Mouse (Mus musculus): ENCODE data around the gene Afmid. TPM values are rescaled to one million over a fixed set of nuclear protein-coding genes. Genes with fewer than 3 reads are reported as not detected.
"Not testable (repeated sequence)": the region's sequence is repeated elsewhere in the genome, so short reads cannot be mapped to it uniquely, and the experiment has no call there.

Afmid gene
- polyA plus RNA-seq, 1 experiment from 2014 or later: 34.4 TPM

DNA sequence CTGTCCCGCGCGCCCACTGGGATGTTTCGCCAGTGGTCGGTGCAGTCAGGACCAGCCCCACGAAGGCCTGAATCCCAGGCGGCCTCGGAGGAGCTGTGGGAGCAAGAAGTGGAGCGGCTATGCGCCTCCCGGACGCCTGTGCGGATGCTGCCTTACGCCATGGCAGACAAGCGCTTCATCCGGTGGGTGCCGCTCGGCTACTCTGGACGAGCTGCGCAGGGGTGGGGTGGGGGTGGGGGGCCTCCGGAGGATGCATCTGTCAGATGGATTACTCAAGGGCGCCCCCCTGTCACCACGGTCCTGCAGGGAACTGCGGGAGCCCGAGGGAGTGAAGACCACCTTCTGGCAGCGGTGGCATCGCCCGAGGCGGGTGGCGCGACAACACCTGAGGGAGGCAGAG, 42.6 kb upstream of the Afmid start:
- WGBS (ENCODE audit: insufficient replicate concordance): 2% methylated on average over 31 of the region's 31 CpGs
- peak overlapping the region; percentile 89 for H3K9ac ChIP-seq (replicated peaks)
- H3K9me3 ChIP-seq (ENCODE audit: low read length): no peaks in the 10 kb centered on the region
- peak overlapping the region; percentile 97 for H3K4me2 ChIP-seq (ENCODE audit: low read depth, low read length)
- H3K4me1 ChIP-seq (ENCODE audit: insufficient read depth): peaks cover 18% of the 10 kb centered on the region
- peak; percentile 86 for DNase-seq
- TF ChIP-seq CTCF (IDR thresholded peaks at IDR 0.05; ENCODE audit: low read depth): peak; percentile 65
- TF ChIP-seq EP300 (IDR thresholded peaks at IDR 0.05; ENCODE audit: low read depth): no peak
- peaks cover 36% of the 10 kb centered on the region for H3K36me3 ChIP-seq (replicated peaks; ENCODE audit: insufficient read depth, low read length)
- ATAC-seq: no peak
- H3K27ac ChIP-seq (ENCODE audit: low read depth): peak overlapping the region; percentile 97
- H3K27me3 ChIP-seq (ENCODE audit: insufficient read depth, low read length): no peaks in the 10 kb centered on the region
- H3K4me3 ChIP-seq (ENCODE audit: low read depth, low read length): peak overlapping the region; percentile 82

DNA sequence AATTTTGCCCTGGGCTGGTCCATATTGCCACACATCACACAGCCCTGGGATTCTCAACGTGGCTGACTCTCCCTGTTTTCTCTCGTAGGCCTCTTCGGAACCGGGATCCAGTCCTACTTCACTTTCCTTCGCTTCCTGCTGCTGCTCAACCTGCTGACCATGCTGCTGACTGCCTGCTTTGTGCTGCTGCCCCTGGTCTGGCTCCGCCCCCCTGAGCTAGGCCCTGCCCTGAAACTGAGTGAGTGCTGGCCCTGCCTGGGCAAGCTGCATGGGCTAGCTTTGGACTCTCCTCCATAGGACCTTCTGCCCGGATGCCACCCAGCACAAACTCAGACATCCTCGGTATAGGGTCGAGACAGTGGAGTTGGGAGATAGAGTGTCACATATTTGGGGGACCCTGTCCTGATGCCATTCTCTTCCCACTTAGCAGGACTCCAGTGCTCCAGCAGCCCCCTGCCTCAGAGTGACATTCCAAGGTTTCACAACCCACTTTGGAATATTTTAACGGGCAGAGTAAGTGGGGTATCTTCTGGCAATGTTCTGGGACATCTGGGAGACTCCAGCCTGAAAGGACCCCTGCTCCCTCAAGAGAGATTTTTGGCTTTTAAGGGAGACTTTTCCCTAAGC, 41.9 kb upstream of the Afmid start:
- TF ChIP-seq CTCF (IDR thresholded peaks at IDR 0.05; ENCODE audit: low read depth): no peak
- TF ChIP-seq EP300 (IDR thresholded peaks at IDR 0.05; ENCODE audit: low read depth): no peak
- H3K9me3 ChIP-seq (ENCODE audit: low read length): no peaks in the 10 kb centered on the region
- no peak for ATAC-seq
- peak overlapping the region; percentile 82 for H3K4me3 ChIP-seq (ENCODE audit: low read depth, low read length)
- H3K4me1 ChIP-seq (ENCODE audit: insufficient read depth): peaks cover 11% of the 10 kb centered on the region
- H3K27me3 ChIP-seq (ENCODE audit: insufficient read depth, low read length): no peaks in the 10 kb centered on the region
- peak overlapping the region; percentile 97 for H3K27ac ChIP-seq (ENCODE audit: low read depth)
- DNase-seq: peak; percentile 78
- peak overlapping the region; percentile 89 for H3K9ac ChIP-seq (replicated peaks)
- H3K36me3 ChIP-seq (replicated peaks; ENCODE audit: insufficient read depth, low read length): peaks cover 29% of the 10 kb centered on the region
- WGBS (ENCODE audit: insufficient replicate concordance): 49% methylated on average over 10 of the region's 10 CpGs
- peak overlapping the region; percentile 97 for H3K4me2 ChIP-seq (ENCODE audit: low read depth, low read length)

DNA sequence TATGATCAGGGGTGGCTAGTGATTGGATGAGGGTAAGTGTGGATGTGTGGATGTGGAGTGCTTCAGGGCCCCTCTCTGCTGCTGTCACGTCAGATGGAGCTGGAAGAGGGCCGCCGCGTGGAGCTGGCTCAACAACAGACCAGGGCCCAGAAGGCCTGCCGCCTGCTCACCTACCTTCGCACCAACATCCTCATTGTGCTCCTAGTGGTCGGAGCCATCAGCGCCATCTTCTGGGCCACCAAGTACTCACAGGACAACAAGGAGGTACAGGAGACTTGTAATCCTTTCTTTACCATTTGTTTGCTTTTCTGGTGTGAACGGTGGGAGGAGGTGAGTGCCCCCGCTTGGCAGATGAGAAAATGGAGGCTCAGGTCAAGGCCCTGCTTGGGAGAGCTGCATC, 39.4 kb upstream of the Afmid start:
- H3K4me3 ChIP-seq (ENCODE audit: low read depth, low read length): no peak overlapping the region
- H3K4me1 ChIP-seq (ENCODE audit: insufficient read depth): peaks cover 18% of the 10 kb centered on the region
- 10% methylated on average over 10 of the region's 10 CpGs for WGBS (ENCODE audit: insufficient replicate concordance)
- no peak for TF ChIP-seq EP300 (IDR thresholded peaks at IDR 0.05; ENCODE audit: low read depth)
- TF ChIP-seq CTCF (IDR thresholded peaks at IDR 0.05; ENCODE audit: low read depth): peak; percentile 89
- H3K9ac ChIP-seq (replicated peaks): peak overlapping the region; percentile 26; the same call in 1 of the 2 replicates
- peak; percentile 78 for DNase-seq
- H3K36me3 ChIP-seq (replicated peaks; ENCODE audit: insufficient read depth, low read length): peaks cover 32% of the 10 kb centered on the region
- H3K27me3 ChIP-seq (ENCODE audit: insufficient read depth, low read length): no peaks in the 10 kb centered on the region
- no peak overlapping the region for H3K27ac ChIP-seq (ENCODE audit: low read depth)
- H3K9me3 ChIP-seq (ENCODE audit: low read length): no peaks in the 10 kb centered on the region
- no peak overlapping the region for H3K4me2 ChIP-seq (ENCODE audit: low read depth, low read length)
- no peak for ATAC-seq

DNA sequence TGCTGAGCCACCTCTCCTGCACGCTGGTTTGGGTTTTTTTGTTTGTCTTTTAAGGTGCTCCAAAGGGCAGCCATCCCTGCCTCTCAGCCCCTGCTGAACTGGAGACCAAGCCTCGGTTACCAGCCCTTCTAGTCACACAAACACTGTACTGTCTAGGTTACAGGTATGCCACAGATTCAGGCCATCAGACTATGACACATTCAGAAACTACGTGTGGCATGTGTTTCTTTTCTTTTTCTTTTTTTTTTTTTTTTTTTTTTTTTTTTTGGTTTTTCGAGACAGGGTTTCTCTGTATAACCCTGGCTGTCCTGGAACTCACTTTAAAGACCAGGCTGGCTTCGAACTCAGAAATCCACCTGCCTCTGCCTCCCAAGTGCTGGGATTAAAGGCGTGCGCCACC, 37.2 kb upstream of the Afmid start:
- not testable (repeated sequence) for H3K4me3 ChIP-seq (ENCODE audit: low read depth, low read length); H3K9ac ChIP-seq (replicated peaks); H3K9me3 ChIP-seq (ENCODE audit: low read length); H3K27ac ChIP-seq (ENCODE audit: low read depth); DNase-seq; H3K27me3 ChIP-seq (ENCODE audit: insufficient read depth, low read length); ATAC-seq; H3K4me2 ChIP-seq (ENCODE audit: low read depth, low read length)
- WGBS (ENCODE audit: insufficient replicate concordance): 85% methylated on average over 7 of the region's 7 CpGs
- Histone ChIP-seq H3K4me1 (ENCODE audit: insufficient read depth) (peaks cover 32% of the 10 kb centered on the region), H3K36me3 (replicated peaks; ENCODE audit: insufficient read depth, low read length) (peaks cover 35% of the 10 kb centered on the region)

DNA sequence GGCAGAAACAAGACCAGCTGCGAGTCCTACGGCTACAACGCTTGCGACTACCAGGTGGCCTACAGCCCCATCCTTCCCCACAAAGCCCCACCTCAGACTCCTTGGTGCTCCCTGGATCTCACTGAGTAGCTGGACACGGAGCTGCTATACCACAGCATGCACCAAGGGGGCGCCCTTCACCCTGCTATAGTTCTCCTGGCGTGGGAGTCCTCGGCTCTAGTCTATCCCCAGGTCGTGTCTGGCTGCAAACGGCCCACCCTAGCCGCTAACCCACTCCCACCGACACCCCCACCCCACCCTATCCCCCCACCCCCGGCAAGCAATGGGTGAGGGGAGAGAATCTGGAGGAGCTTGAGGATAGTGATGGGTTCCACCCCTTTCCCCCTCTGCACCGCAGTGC, 35.4 kb upstream of the Afmid start:
- Histone ChIP-seq H3K4me2 (ENCODE audit: low read depth, low read length) (peak overlapping the region; percentile 69), H3K4me3 (ENCODE audit: low read depth, low read length) (peak overlapping the region; percentile 21; the same call in 1 of the 2 replicates), H3K27me3 (ENCODE audit: insufficient read depth, low read length) (no peaks in the 10 kb centered on the region), H3K4me1 (ENCODE audit: insufficient read depth) (peaks cover 26% of the 10 kb centered on the region), H3K36me3 (replicated peaks; ENCODE audit: insufficient read depth, low read length) (peaks cover 21% of the 10 kb centered on the region), H3K27ac (ENCODE audit: low read depth) (no peak overlapping the region), H3K9me3 (ENCODE audit: low read length) (no peaks in the 10 kb centered on the region), H3K9ac (replicated peaks) (0 out of 2 replicates have a peak overlapping the region, but pooled peaks have one; percentile 22)
- DNase-seq (peak; percentile 88), ATAC-seq (peak; percentile 71)
- TF ChIP-seq EP300 (IDR thresholded peaks at IDR 0.05; ENCODE audit: low read depth): no peak
- peak; percentile 93 for TF ChIP-seq CTCF (IDR thresholded peaks at IDR 0.05; ENCODE audit: low read depth)
- WGBS (ENCODE audit: insufficient replicate concordance): 7% methylated on average over 14 of the region's 14 CpGs

DNA sequence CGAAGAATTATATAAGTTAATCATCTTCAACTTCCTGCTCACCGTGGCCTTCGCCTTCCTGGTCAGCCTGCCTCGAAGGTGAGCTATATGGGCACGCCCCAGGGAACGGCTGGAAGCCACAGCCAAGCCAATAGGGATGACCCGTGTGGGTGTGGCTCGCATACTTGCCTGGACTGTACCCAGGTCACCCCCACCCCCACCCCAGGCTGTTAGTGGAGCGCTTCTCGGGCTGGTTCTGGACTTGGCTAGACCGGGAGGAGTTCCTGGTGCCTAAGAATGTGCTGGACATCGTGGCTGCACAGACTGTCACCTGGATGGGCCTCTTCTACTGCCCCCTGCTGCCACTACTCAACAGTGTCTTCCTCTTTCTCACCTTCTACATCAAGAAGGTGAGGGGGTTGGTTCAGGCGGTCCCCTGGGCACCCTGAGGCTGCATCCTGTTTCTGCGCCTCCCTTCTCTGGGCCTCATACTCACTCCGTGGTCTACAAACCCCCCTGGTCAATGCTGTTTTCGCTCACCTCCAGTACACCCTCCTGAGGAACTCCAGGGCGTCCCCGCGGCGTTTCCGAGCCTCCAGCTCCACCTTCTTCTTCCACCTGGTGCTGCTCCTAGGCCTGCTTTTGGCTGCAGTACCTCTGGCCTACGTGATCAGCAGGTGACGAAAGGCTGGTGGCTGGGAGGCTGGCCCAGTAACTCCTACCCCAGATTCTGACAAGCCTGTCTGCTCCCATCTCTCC, 34.9 kb upstream of the Afmid start:
- H3K36me3 ChIP-seq (replicated peaks; ENCODE audit: insufficient read depth, low read length): peaks cover 17% of the 10 kb centered on the region
- peak; percentile 65 for DNase-seq
- peak overlapping the region; percentile 21; the same call in 1 of the 2 replicates for H3K4me3 ChIP-seq (ENCODE audit: low read depth, low read length)
- 40% methylated on average over 23 of the region's 23 CpGs for WGBS (ENCODE audit: insufficient replicate concordance)
- peak; percentile 70 for ATAC-seq
- H3K4me2 ChIP-seq (ENCODE audit: low read depth, low read length): peak overlapping the region; percentile 69
- 0 out of 2 replicates have a peak overlapping the region, but pooled peaks have one; percentile 22 for H3K9ac ChIP-seq (replicated peaks)
- peak overlapping the region; percentile 56 for H3K27ac ChIP-seq (ENCODE audit: low read depth)
- H3K27me3 ChIP-seq (ENCODE audit: insufficient read depth, low read length): no peaks in the 10 kb centered on the region
- peak; percentile 72 for TF ChIP-seq CTCF (IDR thresholded peaks at IDR 0.05; ENCODE audit: low read depth)
- no peak for TF ChIP-seq EP300 (IDR thresholded peaks at IDR 0.05; ENCODE audit: low read depth)
- H3K9me3 ChIP-seq (ENCODE audit: low read length): no peaks in the 10 kb centered on the region
- peaks cover 28% of the 10 kb centered on the region for H3K4me1 ChIP-seq (ENCODE audit: insufficient read depth)

All from liver, postnatal 0 days (tissue).